Mouse (Mus musculus) spleen, postnatal 10 days (tissue): ENCODE measurements around the gene Dnaja2.

Source experiments
- DNase-seq, 2 experiments: peaks; one replicate each; pipeline ENCODE4 v3.0.0; 2021 to 2022; ENCODE audit warnings: low spot score in 2 of 2

Gene Dnaja2

GRCm38 (mm10) chr8:85500955-85501685 lies 54.0 kb downstream of the Dnaja2 start:
- DNase-seq: no peak

GRCm38 (mm10) chr8:85500460-85500859 lies 54.7 kb downstream of the Dnaja2 start:
- no peak for DNase-seq

GRCm38 (mm10) chr8:85498577-85498976 lies 56.6 kb downstream of the Dnaja2 start:
- DNase-seq: no peak

GRCm38 (mm10) chr8:85496778-85497177 lies 58.4 kb downstream of the Dnaja2 start:
- no peak for DNase-seq

- no peak for DNase-seq
Observed at GRCm38 (mm10) chr8:85496125-85496524, 59.0 kb downstream of the Dnaja2 start.

- DNase-seq: peak; percentile 11 to 26
Observed at GRCm38 (mm10) chr8:85492940-85493931, 61.9 kb downstream of the Dnaja2 start.

GRCm38 (mm10) chr8:85492125-85492875 lies 62.8 kb downstream of the Dnaja2 start, which contains the start of gene Gpt2:
Gene Gpt2 (plus strand): TSS chr8:85492576.
- peak; percentile 51 to 81 for DNase-seq

GRCm38 (mm10) chr8:85489546-85489945 lies 65.6 kb downstream of the Dnaja2 start:
- DNase-seq: no peak

- no peak for DNase-seq
Observed at GRCm38 (mm10) chr8:85488631-85489030, 66.5 kb downstream of the Dnaja2 start.

GRCm38 (mm10) chr8:85487906-85488620 lies 67.1 kb downstream of the Dnaja2 start:
- no peak for DNase-seq
